Mouse (Mus musculus) NIH3T3 (cell line): Measurements from ENCODE around the gene Tas2r122.
"Not testable (repeated sequence)": the region's sequence is repeated elsewhere in the genome, so short reads cannot be mapped to it uniquely, and the experiment has no call there.

Experiments used
- DNase-seq: peaks from one replicate; pipeline ENCODE4 v3.0.0-alpha.2; 2012; ENCODE audit warnings: low read depth

The Tas2r122 gene

GRCm38 (mm10) chr6:132711828-132712227 is at the start of gene Tas2r122:
Gene Tas2r122, minus strand, starts transcription at chr6:132711928.
- DNase-seq, result no peak

GRCm38 (mm10) chr6:132754430-132754829 is 42.7 kb upstream of the Tas2r122 start, which contains the start of gene Tas2r124:
Gene Tas2r124, plus strand, starts transcription at chr6:132754730.
- DNase-seq, result no peak

GRCm38 (mm10) chr6:132750206-132750605 is 38.5 kb upstream of the Tas2r122 start:
- peak; percentile 26 for DNase-seq

- no peak for DNase-seq
Measured at GRCm38 (mm10) chr6:132737935-132738334, 26.2 kb upstream of the Tas2r122 start, which contains the start of gene Tas2r115. Gene Tas2r115, minus strand, starts transcription at chr6:132738035.

GRCm38 (mm10) chr6:132700907-132701306 is 10.8 kb downstream of the Tas2r122 start, which contains the start of gene Tas2r121:
Gene Tas2r121, minus strand, starts transcription at chr6:132701007.
- DNase-seq, result no peak

- DNase-seq, result not testable (repeated sequence)
Measured at GRCm38 (mm10) chr6:132691596-132691995, 20.1 kb downstream of the Tas2r122 start.
